Mouse (Mus musculus) lung, postnatal 0 days (tissue): ENCODE data around the gene Dnajb13.

Experiments used
- CTCF ChIP-seq: IDR thresholded peaks from 2 replicates; pipeline ENCODE4 v1.5.1; 2016; ENCODE audit warnings: antibody characterized with exemption, mild to moderate bottlenecking
- EP300 ChIP-seq: IDR thresholded peaks from 2 replicates; pipeline ENCODE4 v1.6.1; 2016; ENCODE audit warnings: antibody characterized with exemption, mild to moderate bottlenecking, control low read depth

- TF ChIP-seq CTCF (no peak), EP300 (no peak)
These were observed 18.0 kb downstream of the Dnajb13 start for GRCm38 (mm10) chr7:100496791-100497190.
